Mouse (Mus musculus) right cerebral cortex, postnatal 25 days (tissue): ENCODE data around the gene Olfr722.
"Not testable (repeated sequence)": the region's sequence is repeated elsewhere in the genome, so short reads cannot be mapped to it uniquely, and the experiment has no call there.

Experiments used
- DNase-seq: peaks from one replicate; pipeline ENCODE4 v3.0.0; 2022

Olfr722 gene

DNA sequence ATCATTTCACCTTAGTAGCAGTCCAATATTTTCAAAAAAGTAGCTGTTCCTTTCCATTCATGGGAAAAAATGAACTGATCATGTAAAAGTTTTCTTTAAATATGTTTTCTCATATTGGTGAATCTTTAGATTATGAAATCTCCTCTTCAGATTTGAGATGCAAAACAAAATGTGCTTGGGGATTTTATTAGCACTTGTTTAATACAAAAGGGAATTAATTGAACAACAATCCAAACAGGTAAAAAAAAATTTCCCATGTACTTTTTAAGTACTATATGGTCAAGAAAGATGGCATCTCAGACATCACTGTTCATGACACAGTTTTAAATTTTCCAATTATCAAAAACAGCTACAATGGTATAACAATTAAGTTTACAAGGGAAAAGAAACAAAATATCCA, at the start of gene Olfr722:
Gene Olfr722 (minus strand): TSS at position 101 of the 400 bp plus-strand sequence.
- DNase-seq, result no peak

DNA sequence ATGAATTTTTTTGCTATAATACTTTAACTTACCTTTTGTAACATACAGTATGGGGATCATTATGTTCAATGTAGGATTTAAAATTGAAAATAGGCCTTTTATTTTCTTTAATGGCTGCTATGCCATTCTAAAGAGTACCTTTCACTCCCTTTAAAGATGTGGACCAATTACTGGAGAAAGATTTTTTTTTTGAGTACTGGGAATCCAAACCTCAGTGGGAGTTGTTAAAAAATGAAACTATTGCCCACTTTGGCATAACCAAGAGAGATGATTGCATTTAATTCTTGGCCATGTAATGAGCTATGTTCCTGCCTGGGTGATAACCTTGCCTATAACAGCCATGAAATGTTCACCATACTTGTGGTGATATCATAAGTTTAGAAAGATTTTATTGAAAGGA, 29.9 kb upstream of the Olfr722 start, which contains the start of gene Olfr723:
Gene Olfr723 (minus strand): TSS at position 101 of the 400 bp plus-strand sequence.
- DNase-seq, result not testable (repeated sequence)

DNA sequence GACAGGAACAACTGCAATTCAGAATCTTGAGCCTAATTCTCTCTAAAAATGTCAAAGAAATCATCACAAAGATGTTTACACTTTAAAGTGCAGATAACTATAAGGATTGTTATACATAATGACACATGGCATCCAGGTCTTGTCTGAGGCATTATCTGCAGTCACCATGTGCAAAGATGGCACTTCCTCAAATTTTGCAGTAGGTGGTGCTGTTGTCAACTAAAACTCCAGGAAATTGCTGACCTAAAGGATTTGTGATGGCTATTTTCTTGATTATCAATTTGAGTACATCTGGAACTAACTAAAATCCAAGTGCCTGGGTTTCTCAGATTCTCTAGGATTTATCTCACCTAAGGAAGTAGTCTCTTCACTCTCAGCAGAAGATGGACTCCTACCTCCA, 41.4 kb downstream of the Olfr722 start:
- DNase-seq, result no peak
